Mouse (Mus musculus) liver, embryonic 14.5 days (tissue): ENCODE data around the gene Stk40. TPM values are rescaled to one million over a fixed set of nuclear protein-coding genes. Genes with fewer than 3 reads are reported as not detected.

ENCODE experiments used
- ATAC-seq: fragments of 200-750 bp; cut with Nextera tagmentation; 2 replicates; pipeline ENCODE4 v1.8.0; 2017; ENCODE audit warnings: moderate number of reproducible peaks, mild to moderate bottlenecking, moderate library complexity; ENCODE audit not compliant: insufficient read depth
- DNase-seq, 3 experiments: peaks; one replicate each; pipeline ENCODE4 v3.0.0-alpha.2; 2012 to 2013; ENCODE audit warnings: low read depth in 3 of 3, low spot score in 3 of 3
- H3K27ac ChIP-seq: fragments of 300-500 bp; sonication (generic); 2 replicates; pipeline ENCODE4 v1.5.1; 2014; ENCODE audit warnings: moderate library complexity, mild to moderate bottlenecking, control low read depth, inconsistent platforms
- H3K27me3 ChIP-seq: fragments of 300-500 bp; sonication (generic); 2 replicates; pipeline ENCODE4 v1.6.1; 2014; ENCODE audit warnings: mild to moderate bottlenecking, low read length, moderate library complexity; ENCODE audit not compliant: control insufficient read depth, insufficient read depth
- H3K36me3 ChIP-seq: fragments of 300-500 bp; sonication (generic); replicated peaks from 2 replicates; pipeline ENCODE4 v1.6.1; 2014; ENCODE audit warnings: low read depth; ENCODE audit not compliant: control insufficient read depth, insufficient read depth
- H3K4me1 ChIP-seq, 2 experiments: fragments of 200-500 bp in 1 of 2; fragments of 300-500 bp in 1 of 2; sonication (generic) in 1 of 2; replicated peaks; 2 replicates each; pipeline ENCODE4 v1.6.1; 2012 to 2014; ENCODE audit warnings: antibody characterized with exemption in 1 of 2, inconsistent platforms in 1 of 2, low read length in 1 of 2; ENCODE audit not compliant: control insufficient read depth in 2 of 2, insufficient read depth in 2 of 2
- H3K4me2 ChIP-seq: fragments of 300-500 bp; sonication (generic); 2 replicates; pipeline ENCODE4 v1.6.1; 2014; ENCODE audit warnings: low read depth, mild to moderate bottlenecking, control low read depth, moderate library complexity
- H3K4me3 ChIP-seq, 2 experiments: fragments of 200-500 bp in 1 of 2; fragments of 300-500 bp in 1 of 2; sonication (generic) in 1 of 2; 2 replicates each; pipeline ENCODE4 v1.5.1; 2012 to 2014; ENCODE audit warnings: low read depth in 2 of 2, low read length in 2 of 2, mild to moderate bottlenecking in 2 of 2, control low read depth in 1 of 2, inconsistent platforms in 1 of 2, moderate library complexity in 1 of 2; ENCODE audit not compliant: insufficient read depth in 1 of 2
- H3K9ac ChIP-seq: fragments of 300-500 bp; sonication (generic); replicated peaks from 2 replicates; pipeline ENCODE4 v1.6.1; 2014; ENCODE audit warnings: mild to moderate bottlenecking, control low read depth, moderate library complexity
- H3K9me3 ChIP-seq: fragments of 300-500 bp; sonication (generic); 2 replicates; pipeline ENCODE4 v1.6.1; 2016; ENCODE audit warnings: low read length, mixed read lengths; ENCODE audit not compliant: control insufficient read depth
- CTCF ChIP-seq: IDR thresholded peaks from 2 replicates; pipeline ENCODE4 v1.5.1; 2016; ENCODE audit warnings: antibody characterized with exemption, low read depth, control low read depth
- EP300 ChIP-seq: IDR thresholded peaks from 2 replicates; pipeline ENCODE4 v1.6.1; 2016; ENCODE audit warnings: antibody characterized with exemption, low read depth
- WGBS: fragments of 180-500 bp; shearing (Covaris S2); extraction: QIAGEN DNeasy Blood & Tissue Kit; methylation state at CpG from one replicate; pipeline ENCODE4 v1.1.7; 2014; ENCODE audit not compliant: insufficient replicate concordance; 5-methylcytosine and 5-hydroxymethylcytosine counted together
- polyA plus RNA-seq, 2 experiments: library from polyadenylated mRNA; depleted of rRNA in 1 of 2; stranded (reverse) in 1 of 2; unstranded in 1 of 2; fragments of >200 nt; fragmentation: Nextera tagmentation in 1 of 2; extraction: Ambion mirVana in 1 of 2; gene quantifications; 2 replicates each; pipeline versions ENCODE4 v1.2.1 to v1.2.3; 2012 to 2014

The Stk40 gene
- polyA plus RNA-seq, 2 experiments = 4.3 to 9.0 TPM

DNA sequence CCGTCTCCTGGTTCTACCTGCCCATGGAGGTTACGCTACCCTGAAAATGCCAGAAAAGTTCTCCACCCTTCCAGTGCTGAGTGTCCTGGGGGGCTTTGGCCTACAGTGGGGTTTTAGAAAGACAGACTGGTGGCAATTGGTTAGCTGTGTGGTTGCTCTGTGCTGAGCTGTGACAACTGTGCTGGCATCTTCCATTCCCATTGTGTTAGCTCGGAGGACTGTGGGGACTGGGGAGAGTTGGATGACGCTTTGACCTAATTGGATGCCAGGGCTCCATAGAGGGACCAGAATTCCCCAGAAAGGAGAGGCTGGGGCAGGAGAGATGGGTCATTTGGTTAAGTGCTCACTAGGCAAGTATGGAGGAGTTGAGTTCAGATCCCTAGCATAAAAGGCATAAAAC is 30.5 kb downstream of the Stk40 start:
- ATAC-seq = no peak
- no peak overlapping the region for H3K4me2 ChIP-seq
- no peak overlapping the region for H3K9ac ChIP-seq
- no peaks in the 10 kb centered on the region for H3K27me3 ChIP-seq
- H3K4me3 ChIP-seq = no peak overlapping the region
- peaks cover 0 to 7% of the 10 kb centered on the region in 2 experiments; a peak in 2 of 4 replicates for H3K4me1 ChIP-seq
- DNase-seq = no peak
- peaks cover 3% of the 10 kb centered on the region for H3K36me3 ChIP-seq
- no peaks in the 10 kb centered on the region for H3K9me3 ChIP-seq
- 86% methylated on average over 4 of the region's 4 CpGs for WGBS
- TF ChIP-seq CTCF = no peak
- TF ChIP-seq EP300 = no peak
- no peak overlapping the region for H3K27ac ChIP-seq

DNA sequence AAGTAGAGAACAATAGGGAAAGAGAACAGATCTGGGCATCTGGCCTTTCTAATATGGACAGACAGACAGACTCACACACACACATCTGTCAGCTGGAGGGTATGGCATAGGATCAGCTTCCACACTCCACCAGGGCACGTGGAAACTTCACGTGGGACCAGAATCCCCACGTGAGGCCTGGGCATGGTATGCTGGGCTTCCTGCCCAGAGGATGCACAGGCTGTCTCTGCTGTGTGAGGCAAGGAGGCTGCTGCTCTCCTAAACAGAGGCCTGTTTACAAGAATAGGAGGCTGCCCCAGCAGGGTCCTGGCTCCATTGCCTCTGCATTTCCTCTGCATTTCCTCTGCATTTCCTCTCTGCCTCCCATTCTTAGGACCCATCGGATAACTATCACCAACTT is 30.9 kb downstream of the Stk40 start:
- Histone ChIP-seq H3K9ac (no peak overlapping the region), H3K36me3 (no peaks in the 10 kb centered on the region; the same call in 1 of the 2 replicates), H3K27me3 (no peaks in the 10 kb centered on the region), H3K9me3 (no peaks in the 10 kb centered on the region), H3K4me2 (no peak overlapping the region), H3K27ac (no peak overlapping the region), H3K4me1 (peaks cover 0 to 7% of the 10 kb centered on the region in 2 experiments; a peak in 2 of 4 replicates), H3K4me3 (no peak overlapping the region)
- DNase-seq = no peak
- no peak for ATAC-seq
- 74% methylated on average over 4 of the region's 4 CpGs for WGBS
- TF ChIP-seq EP300 (no peak), CTCF (no peak)

DNA sequence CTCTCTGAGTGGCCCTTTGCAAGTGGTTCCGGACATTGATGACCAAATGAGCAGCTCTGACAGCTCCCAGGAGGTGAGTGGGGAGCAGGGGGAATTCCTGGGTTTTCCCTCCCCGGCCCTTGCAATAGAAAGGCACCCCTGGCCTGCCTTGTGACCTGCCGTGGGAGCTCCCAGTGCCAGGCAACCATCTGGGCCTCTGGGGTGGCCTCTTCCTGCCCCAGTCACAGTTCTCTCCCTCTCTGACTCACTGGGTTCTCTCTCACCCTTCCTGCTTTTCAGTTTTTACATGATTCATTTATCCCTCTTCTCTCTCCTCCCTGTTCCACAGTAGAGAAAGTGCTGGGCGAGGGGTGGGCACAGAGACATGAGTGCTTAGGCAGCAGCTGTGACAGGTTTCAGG is 34.0 kb downstream of the Stk40 start:
- no peaks in the 10 kb centered on the region for H3K4me1 ChIP-seq
- H3K4me3 ChIP-seq = no peak overlapping the region
- no peaks in the 10 kb centered on the region for H3K27me3 ChIP-seq
- no peak overlapping the region for H3K9ac ChIP-seq
- H3K9me3 ChIP-seq = no peaks in the 10 kb centered on the region
- TF ChIP-seq CTCF = no peak
- no peak for TF ChIP-seq EP300
- DNase-seq = no peak
- ATAC-seq = no peak
- 79% methylated on average over 4 of the region's 4 CpGs for WGBS
- H3K4me2 ChIP-seq = no peak overlapping the region
- H3K36me3 ChIP-seq = no peaks in the 10 kb centered on the region; the same call in 1 of the 2 replicates
- no peak overlapping the region for H3K27ac ChIP-seq

- WGBS = 66% methylated on average over 5 of the region's 5 CpGs
- H3K27ac ChIP-seq = no peak overlapping the region
- H3K4me1 ChIP-seq = no peaks in the 10 kb centered on the region
These were observed 37.3 kb downstream of the Stk40 start for GRCm38 (mm10) chr4:126141021-126141420.

DNA sequence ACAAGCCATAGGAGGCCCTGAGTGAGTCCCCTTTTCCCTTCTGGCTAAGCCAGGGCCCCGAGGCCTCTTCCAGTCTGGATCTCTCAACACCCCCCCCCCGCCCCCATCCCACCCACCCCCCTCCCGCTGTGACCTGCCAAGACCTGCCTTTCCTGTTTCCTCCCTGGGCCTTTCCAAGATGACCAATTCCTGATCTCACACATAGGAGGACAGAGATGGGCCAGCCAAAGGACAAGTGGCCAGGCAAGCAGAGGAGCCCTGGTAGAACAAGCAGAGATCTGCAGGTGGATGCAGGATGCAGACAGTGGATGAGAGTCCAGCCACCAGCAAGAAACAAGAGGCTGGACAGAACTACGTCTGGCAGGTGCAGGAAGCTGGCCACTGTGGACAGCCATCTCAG is 41.6 kb downstream of the Stk40 start:
- Histone ChIP-seq H3K4me1 (peaks cover 0 to 9% of the 10 kb centered on the region in 2 experiments; a peak in 2 of 4 replicates), H3K27ac (no peak overlapping the region), H3K9me3 (no peaks in the 10 kb centered on the region), H3K9ac (no peak overlapping the region), H3K4me3 (no peak overlapping the region), H3K27me3 (peaks cover 31% of the 10 kb centered on the region), H3K4me2 (no peak overlapping the region), H3K36me3 (no peaks in the 10 kb centered on the region)
- no peak for ATAC-seq
- no peak for TF ChIP-seq EP300
- TF ChIP-seq CTCF = no peak
- 35% methylated on average over 4 of the region's 4 CpGs for WGBS
- no peak for DNase-seq

More at GRCm38 (mm10) chr4:126141021-126141420, 37.3 kb downstream of the Stk40 start:
- H3K27me3 ChIP-seq = no peaks in the 10 kb centered on the region
- TF ChIP-seq CTCF (no peak), EP300 (no peak)
- no peak overlapping the region for H3K9ac ChIP-seq
- DNase-seq (no peak), ATAC-seq (no peak)
- no peak overlapping the region for H3K4me2 ChIP-seq
- H3K9me3 ChIP-seq = no peaks in the 10 kb centered on the region
- H3K4me3 ChIP-seq = no peak overlapping the region
- H3K36me3 ChIP-seq = no peaks in the 10 kb centered on the region; the same call in 1 of the 2 replicates
